Mouse (Mus musculus) heart, postnatal 4 days (tissue): ENCODE data around the gene Drd1. TPM values are rescaled to one million over a fixed set of nuclear protein-coding genes. Genes with fewer than 3 reads are reported as not detected.

Experiments
- DNase-seq: peaks from one replicate; pipeline ENCODE4 v3.0.0; 2021
- total RNA-seq, 2 experiments: library from RNA; stranded (reverse); gene quantifications; 2 replicates each; pipeline ENCODE4 v1.2.3; 2021

Gene Drd1
- total RNA-seq = under 1 TPM; 0.16 to 0.33 TPM

DNA sequence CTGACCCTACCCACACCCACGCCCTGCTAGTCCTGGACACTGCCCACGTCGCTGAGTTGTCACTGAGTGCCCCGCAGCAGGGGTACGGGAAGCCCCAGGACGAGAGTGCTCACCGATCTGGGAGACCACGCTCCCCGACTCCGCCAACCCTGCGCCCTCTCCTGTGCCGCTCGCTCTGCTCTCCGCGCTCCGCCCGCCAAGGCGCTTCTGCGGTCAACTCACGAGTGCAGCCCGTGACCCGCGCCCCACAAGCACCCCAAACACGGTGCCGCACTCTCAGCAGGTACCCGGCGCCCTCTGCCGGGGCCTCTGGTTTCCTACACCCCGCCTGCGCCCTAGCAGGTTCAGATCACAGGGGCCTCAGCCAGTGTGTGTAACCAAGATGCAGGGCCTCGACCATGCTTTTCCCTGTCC is at the start of gene Drd1:
Drd1 (minus strand) TSS at position 258 of the 414 bp plus-strand sequence.
- peak; percentile 80 for DNase-seq

DNA sequence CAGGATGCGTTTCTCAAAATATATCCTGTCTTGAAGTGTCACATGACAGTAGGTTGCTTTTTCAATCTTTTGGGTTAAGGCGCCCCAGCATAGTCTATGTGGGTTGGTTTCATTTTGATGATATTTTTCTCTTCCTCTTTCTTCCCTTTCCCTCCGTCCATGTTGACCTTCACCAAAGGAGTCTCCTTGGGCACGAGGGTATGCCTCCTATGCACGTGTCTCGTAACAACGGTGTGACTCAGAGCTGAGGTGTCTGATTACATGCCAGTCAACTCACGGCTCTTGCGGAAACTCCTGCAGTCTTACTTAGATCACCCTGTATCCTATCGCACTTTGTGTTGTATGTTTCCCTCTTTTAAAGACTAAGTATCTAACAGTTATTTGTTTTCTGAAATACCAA is 48.4 kb upstream of the Drd1 start:
- no peak for DNase-seq

GRCm38 (mm10) chr13:54103271-54103670 is 47.8 kb upstream of the Drd1 start:
- DNase-seq = no peak

DNA sequence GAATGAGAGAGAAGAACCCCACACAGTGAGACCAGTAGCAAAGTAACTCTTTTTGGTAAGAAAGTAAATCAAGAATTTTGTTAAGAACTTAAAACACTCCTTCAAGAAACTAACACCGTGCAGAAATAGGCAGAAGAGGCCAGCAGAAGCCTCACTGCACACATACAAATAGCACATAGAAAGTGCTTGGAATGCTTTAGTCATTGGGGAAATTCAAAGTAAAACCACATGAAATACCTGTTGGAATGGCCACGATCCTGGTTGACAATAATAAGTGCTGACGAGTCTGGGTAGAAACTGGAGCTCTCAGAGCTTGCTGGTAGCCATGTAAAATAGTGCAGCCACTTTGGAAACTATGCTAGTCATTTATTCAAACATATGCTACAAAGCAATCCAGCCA is 46.6 kb upstream of the Drd1 start:
- DNase-seq = no peak

DNA sequence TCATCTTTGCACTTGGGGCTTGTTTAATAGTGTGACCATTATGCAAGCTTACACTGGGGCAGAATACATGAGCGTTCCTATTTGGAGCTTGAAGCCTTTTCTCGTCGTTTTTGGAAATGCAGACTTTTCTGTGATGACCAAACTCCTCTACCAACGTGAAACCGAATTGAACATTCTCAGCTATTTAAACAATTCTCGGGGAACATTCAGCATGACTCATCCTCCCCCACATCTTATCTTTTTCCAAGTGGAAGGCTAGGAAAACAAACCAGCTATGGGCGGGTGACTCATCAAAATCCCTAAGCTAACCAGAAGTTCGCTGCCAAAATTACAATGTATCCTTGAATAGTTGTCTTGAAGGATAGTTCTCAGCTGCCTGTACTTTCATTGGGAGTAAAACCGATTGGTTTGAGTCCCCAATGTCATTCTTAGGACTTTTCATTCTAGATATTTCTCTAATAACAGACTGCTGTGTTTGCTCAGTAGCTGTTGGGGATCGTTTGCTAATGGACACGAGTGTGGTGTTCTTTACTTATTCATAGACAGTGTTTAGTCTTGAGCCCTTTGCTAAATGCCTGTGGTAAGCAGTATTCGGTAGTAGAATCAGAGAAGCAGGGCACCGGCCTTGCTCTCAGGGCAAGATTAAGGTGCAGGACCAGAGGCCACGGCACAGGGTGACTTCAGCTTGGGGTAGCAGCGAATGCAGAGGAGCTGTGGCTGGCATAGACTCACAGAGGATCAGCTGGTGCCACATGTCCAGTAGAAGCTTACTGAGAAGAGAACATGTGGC is 45.7 kb upstream of the Drd1 start:
- no peak for DNase-seq

DNA sequence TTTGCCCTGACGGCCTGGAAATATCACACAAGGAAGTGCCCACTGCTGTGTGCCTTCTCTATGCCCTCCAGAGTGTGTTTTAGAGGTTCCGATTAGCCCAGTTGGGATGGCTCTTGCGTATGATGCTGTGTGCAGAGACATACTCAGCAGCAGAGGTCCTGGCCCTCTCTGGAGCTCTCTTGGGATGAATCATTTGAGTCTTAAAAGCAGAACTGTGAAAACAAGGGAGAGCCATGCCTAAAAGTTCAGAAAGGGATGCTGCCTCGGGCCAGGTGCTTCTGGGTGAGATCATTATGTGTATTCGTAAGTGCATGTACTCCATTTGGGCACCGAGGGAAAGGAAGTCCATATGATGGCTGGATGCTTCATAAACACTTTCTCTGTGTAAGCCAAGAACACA is 42.3 kb upstream of the Drd1 start:
- DNase-seq = no peak

GRCm38 (mm10) chr13:54097227-54097626 is 41.7 kb upstream of the Drd1 start:
- no peak for DNase-seq

- no peak for DNase-seq
Measured at GRCm38 (mm10) chr13:54095721-54096120, 40.2 kb upstream of the Drd1 start.

DNA sequence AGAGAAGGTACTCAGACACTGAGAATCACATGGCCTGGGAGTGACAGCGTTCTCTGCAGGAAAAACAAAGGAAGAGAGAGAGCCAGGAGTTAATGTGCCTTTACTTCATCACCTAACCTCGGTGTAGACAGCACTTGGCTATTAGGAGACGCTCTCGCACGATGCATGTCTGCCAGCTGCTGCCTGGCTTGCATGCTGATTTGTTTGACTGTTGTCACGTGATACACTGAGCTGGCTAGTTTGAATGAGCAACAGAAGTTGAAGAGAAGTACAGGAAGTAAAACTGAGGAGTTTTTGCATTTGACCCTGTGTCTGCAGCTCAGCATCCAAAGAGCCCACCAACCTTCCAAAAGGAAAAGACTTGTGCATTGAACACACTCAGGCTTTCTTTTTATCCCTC is 39.5 kb upstream of the Drd1 start:
- peak; percentile 19 for DNase-seq

GRCm38 (mm10) chr13:54094349-54094748 is 38.8 kb upstream of the Drd1 start:
- no peak for DNase-seq

- DNase-seq = no peak
Measured at GRCm38 (mm10) chr13:54091719-54092118, 36.2 kb upstream of the Drd1 start.

- no peak for DNase-seq
Measured at GRCm38 (mm10) chr13:54085266-54085665, 29.8 kb upstream of the Drd1 start.

- no peak for DNase-seq
Measured at GRCm38 (mm10) chr13:54084826-54085225, 29.3 kb upstream of the Drd1 start.

- DNase-seq = no peak
Measured at GRCm38 (mm10) chr13:54084178-54084577, 28.7 kb upstream of the Drd1 start.

GRCm38 (mm10) chr13:54082946-54083345 is 27.4 kb upstream of the Drd1 start:
- DNase-seq = no peak

- no peak for DNase-seq
Measured at GRCm38 (mm10) chr13:54080785-54081184, 25.3 kb upstream of the Drd1 start.

GRCm38 (mm10) chr13:54079782-54080759 is 24.6 kb upstream of the Drd1 start:
- DNase-seq = no peak

GRCm38 (mm10) chr13:54077470-54078174 is 22.1 kb upstream of the Drd1 start:
- no peak for DNase-seq

DNA sequence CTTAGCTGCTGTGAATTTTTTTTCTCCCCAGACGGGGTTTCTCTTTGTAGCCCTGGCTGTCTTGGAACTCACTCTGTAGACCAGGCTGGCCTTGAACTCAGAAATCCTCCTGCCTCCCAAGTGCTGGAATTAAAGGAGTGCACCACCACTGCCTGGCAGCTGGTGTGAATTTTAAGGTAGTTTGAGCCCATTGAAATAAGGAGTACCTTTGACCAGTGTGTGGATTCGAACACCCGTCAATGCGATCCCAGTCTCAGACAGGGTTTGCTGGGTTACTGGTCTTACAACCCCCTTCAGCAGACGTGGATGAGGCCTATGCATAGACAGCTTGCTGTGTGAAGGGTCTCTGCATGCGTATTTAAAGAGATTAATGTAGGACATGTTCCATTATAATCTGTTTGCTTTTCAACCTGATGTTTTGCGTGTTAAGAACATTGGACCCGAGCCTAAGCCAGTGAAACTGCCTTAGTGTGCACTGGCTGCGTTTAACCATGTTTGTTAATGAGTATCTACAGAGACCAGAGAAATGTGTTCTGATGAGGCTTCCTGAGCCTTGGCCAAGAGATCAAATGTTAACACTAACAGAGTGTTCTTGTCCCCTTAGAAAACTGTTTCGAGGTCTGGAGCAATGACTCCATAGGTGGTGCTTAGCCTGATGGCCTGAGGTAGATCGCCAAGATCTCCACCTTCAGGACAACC is 21.4 kb upstream of the Drd1 start:
- no peak for DNase-seq

DNA sequence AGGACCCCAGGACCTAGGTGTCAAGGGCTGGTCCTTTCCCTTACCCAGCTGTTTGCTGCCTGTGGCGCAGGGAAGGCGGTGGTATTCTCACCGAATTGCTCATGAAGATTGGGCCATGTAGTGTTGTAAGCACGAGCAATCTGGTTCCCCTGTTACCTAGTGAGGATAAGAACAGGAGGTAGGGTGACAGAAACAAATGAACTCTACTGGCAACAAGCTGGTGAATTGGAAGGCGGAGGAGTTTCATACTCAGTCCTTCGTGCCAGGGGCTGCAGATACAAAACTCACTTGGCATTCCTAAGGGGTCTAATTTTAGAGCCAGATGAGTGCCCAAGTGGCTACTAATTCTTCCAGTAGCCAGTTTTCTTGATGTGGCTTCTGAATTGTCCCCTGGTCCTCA is 20.5 kb upstream of the Drd1 start:
- no peak for DNase-seq

GRCm38 (mm10) chr13:54075416-54075815 is 19.9 kb upstream of the Drd1 start:
- DNase-seq = no peak

DNA sequence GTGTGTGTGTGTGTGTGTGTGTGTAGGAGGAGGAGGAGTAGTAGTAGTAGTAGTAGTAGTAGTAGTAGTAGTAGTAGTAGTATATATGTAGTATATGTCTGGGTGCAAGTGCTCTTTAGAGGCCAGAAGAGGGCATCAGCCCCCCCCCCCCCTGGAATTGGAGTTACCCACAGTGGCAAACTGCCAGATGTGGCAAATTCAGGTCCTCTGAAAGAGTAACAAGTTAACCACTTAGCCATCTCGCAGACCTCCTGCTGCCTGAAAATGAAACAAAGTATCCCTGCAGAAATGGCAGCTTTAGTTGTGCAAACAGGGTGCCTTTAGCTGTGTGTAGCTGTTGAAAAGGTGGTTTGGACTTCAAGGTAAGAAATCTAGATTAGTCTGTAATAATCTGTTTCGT is 18.0 kb upstream of the Drd1 start:
- no peak for DNase-seq
